Mouse (Mus musculus): Measurements from ENCODE around the gene Rnd1.

Rnd1 gene

GRCm38 (mm10) chr15:98676940-98677728 is at the start of gene Rnd1:
Gene Rnd1 (minus strand): TSS chr15:98677461.
- peak; percentile 67 for DNase-seq (ENCODE audit: low read depth)

GRCm38 (mm10) chr15:98726746-98727145 is 49.5 kb upstream of the Rnd1 start:
- DNase-seq (ENCODE audit: low read depth), result no peak

- no peak for DNase-seq (ENCODE audit: low read depth)
These were observed 48.8 kb upstream of the Rnd1 start for GRCm38 (mm10) chr15:98726079-98726478.

- DNase-seq (ENCODE audit: low read depth), result no peak
These were observed 47.2 kb upstream of the Rnd1 start for GRCm38 (mm10) chr15:98724441-98724840.

- DNase-seq (ENCODE audit: low read depth), result no peak
These were observed 45.6 kb upstream of the Rnd1 start for GRCm38 (mm10) chr15:98722854-98723253.

- DNase-seq (ENCODE audit: low read depth), result no peak
These were observed 44.9 kb upstream of the Rnd1 start for GRCm38 (mm10) chr15:98722191-98722590.

GRCm38 (mm10) chr15:98717301-98717700 is 40.0 kb upstream of the Rnd1 start:
- no peak for DNase-seq (ENCODE audit: low read depth)

GRCm38 (mm10) chr15:98714230-98714652 is 37.0 kb upstream of the Rnd1 start:
- DNase-seq (ENCODE audit: low read depth), result no peak

GRCm38 (mm10) chr15:98710442-98710841 is 33.2 kb upstream of the Rnd1 start:
- DNase-seq (ENCODE audit: low read depth), result peak; percentile 68

- peak; percentile 79 for DNase-seq (ENCODE audit: low read depth)
These were observed 30.6 kb upstream of the Rnd1 start, which contains the start of gene Ccdc65 for GRCm38 (mm10) chr15:98707766-98708372. Gene Ccdc65 (plus strand): TSS chr15:98708207.

- no peak for DNase-seq (ENCODE audit: low read depth)
These were observed 27.1 kb upstream of the Rnd1 start for GRCm38 (mm10) chr15:98704312-98704711.

GRCm38 (mm10) chr15:98699190-98700105 is 22.2 kb upstream of the Rnd1 start:
- peak; percentile 69 for DNase-seq (ENCODE audit: low read depth)

GRCm38 (mm10) chr15:98696216-98696615 is 19.0 kb upstream of the Rnd1 start:
- no peak for DNase-seq (ENCODE audit: low read depth)

GRCm38 (mm10) chr15:98695726-98696125 is 18.5 kb upstream of the Rnd1 start:
- DNase-seq (ENCODE audit: low read depth), result no peak

GRCm38 (mm10) chr15:98692171-98692715 is 15.0 kb upstream of the Rnd1 start:
- DNase-seq (ENCODE audit: low read depth), result no peak

- DNase-seq (ENCODE audit: low read depth), result no peak
These were observed 14.4 kb upstream of the Rnd1 start for GRCm38 (mm10) chr15:98691486-98692147.

GRCm38 (mm10) chr15:98689682-98690081 is 12.4 kb upstream of the Rnd1 start:
- no peak for DNase-seq (ENCODE audit: low read depth)

- DNase-seq (ENCODE audit: low read depth), result no peak
These were observed 8.7 kb upstream of the Rnd1 start for GRCm38 (mm10) chr15:98685926-98686325.

- no peak for DNase-seq (ENCODE audit: low read depth)
These were observed 6.5 kb upstream of the Rnd1 start for GRCm38 (mm10) chr15:98683746-98684145.

- DNase-seq (ENCODE audit: low read depth), result no peak
These were observed 5.9 kb upstream of the Rnd1 start for GRCm38 (mm10) chr15:98683177-98683576.

GRCm38 (mm10) chr15:98681633-98682032 is 4.4 kb upstream of the Rnd1 start:
- no peak for DNase-seq (ENCODE audit: low read depth)

GRCm38 (mm10) chr15:98680660-98681059 is 3.4 kb upstream of the Rnd1 start:
- no peak for DNase-seq (ENCODE audit: low read depth)
